Mouse (Mus musculus) intestine, embryonic 14.5 days (tissue): ENCODE results near the gene Fchsd2. TPM values are rescaled to one million over a fixed set of nuclear protein-coding genes. Genes with fewer than 3 reads are reported as not detected.

Experiments used
- ATAC-seq: fragments of 200-750 bp; cut with Nextera tagmentation; replicated peaks from 2 replicates; pipeline ENCODE4 v1.8.0; 2017; ENCODE audit warnings: low read depth, moderate number of reproducible peaks, moderate TSS enrichment, moderate library complexity; ENCODE audit not compliant: low FRiP score, low TSS enrichment
- DNase-seq: peaks from one replicate; pipeline ENCODE4 v3.0.0-alpha.2; 2018; ENCODE audit warnings: low spot score
- H3K27ac ChIP-seq: fragments of 300-500 bp; sonication (generic); 2 replicates; pipeline ENCODE4 v1.5.1; 2014; ENCODE audit warnings: low read depth, mild to moderate bottlenecking, control low read depth
- H3K27me3 ChIP-seq: fragments of 300-500 bp; sonication (generic); replicated peaks from 2 replicates; pipeline ENCODE4 v1.6.1; 2014; ENCODE audit warnings: low read length, control low read depth; ENCODE audit not compliant: control insufficient read depth, insufficient read depth
- H3K36me3 ChIP-seq: fragments of 300-500 bp; sonication (generic); 2 replicates; pipeline ENCODE4 v1.6.1; 2014; ENCODE audit warnings: low read length, control low read depth; ENCODE audit not compliant: control insufficient read depth, insufficient read depth
- H3K4me1 ChIP-seq: fragments of 300-500 bp; sonication (generic); replicated peaks from 2 replicates; pipeline ENCODE4 v1.6.1; 2014; ENCODE audit warnings: low read length, control low read depth, mixed read lengths; ENCODE audit not compliant: control insufficient read depth, insufficient read depth
- H3K4me2 ChIP-seq: fragments of 300-500 bp; sonication (generic); 2 replicates; pipeline ENCODE4 v1.6.1; 2014; ENCODE audit warnings: low read length
- H3K4me3 ChIP-seq: fragments of 300-500 bp; sonication (generic); 2 replicates; pipeline ENCODE4 v1.5.1; 2014; ENCODE audit warnings: low read depth, low read length, control low read depth, mixed read lengths
- H3K9ac ChIP-seq: fragments of 300-500 bp; sonication (generic); 2 replicates; pipeline ENCODE4 v1.6.1; 2014; ENCODE audit warnings: mild to moderate bottlenecking, low read length
- H3K9me3 ChIP-seq: fragments of 300-500 bp; sonication (generic); 2 replicates; pipeline ENCODE4 v1.6.1; 2016; ENCODE audit warnings: low read length, control low read depth; ENCODE audit not compliant: control insufficient read depth
- WGBS: fragments of 180-500 bp; shearing (Covaris S2); extraction: QIAGEN DNeasy Blood & Tissue Kit; methylation state at CpG from one replicate; pipeline ENCODE4 v1.1.7; 2014; 5-methylcytosine and 5-hydroxymethylcytosine counted together
- polyA plus RNA-seq: library from polyadenylated mRNA; unstranded; fragments of >200 nt; fragmentation: Nextera tagmentation; extraction: Ambion mirVana; gene quantifications from 2 replicates; pipeline ENCODE4 v1.2.1, GENCODE M21; 2014

The Fchsd2 gene
- polyA plus RNA-seq, 1 experiment from 2014 or later = 24.4 TPM

- ATAC-seq = no peak
Measured at GRCm38 (mm10) chr7:101085779-101086178, 6.9 kb upstream of the Fchsd2 start.

DNA sequence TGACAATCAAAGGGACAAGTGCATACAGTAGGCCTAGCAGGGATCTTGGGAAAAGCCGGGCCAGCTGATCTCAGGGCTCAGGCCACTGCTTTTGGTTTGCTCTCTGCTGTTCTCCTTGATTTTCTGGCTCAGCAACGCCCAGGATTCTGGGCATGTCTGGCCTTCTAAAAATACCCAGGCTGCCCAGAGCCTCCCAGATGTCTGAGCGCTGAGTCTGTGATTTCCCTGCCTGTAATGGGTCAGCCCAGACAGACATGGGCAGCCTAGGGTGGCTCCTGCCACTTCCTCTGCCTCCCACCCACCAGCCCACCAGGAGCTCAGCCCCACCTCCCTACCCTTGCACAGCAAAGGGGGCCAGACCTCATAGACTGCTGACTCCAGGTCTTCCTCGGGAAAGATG is 4.0 kb upstream of the Fchsd2 start:
- H3K4me2 ChIP-seq = no peak overlapping the region
- no peaks in the 10 kb centered on the region for H3K27me3 ChIP-seq
- 77% methylated on average over 4 of the region's 4 CpGs for WGBS
- no peaks in the 10 kb centered on the region for H3K9me3 ChIP-seq
- ATAC-seq (no peak), DNase-seq (no peak)
- no peaks in the 10 kb centered on the region for H3K36me3 ChIP-seq
- peaks cover 6% of the 10 kb centered on the region; the same call in 1 of the 2 replicates for H3K4me1 ChIP-seq
- H3K4me3 ChIP-seq = no peak overlapping the region
- no peak overlapping the region for H3K9ac ChIP-seq
- H3K27ac ChIP-seq = no peak overlapping the region

More at GRCm38 (mm10) chr7:101085779-101086178, 6.9 kb upstream of the Fchsd2 start:
- Histone ChIP-seq H3K27ac (no peak overlapping the region), H3K9me3 (no peaks in the 10 kb centered on the region), H3K4me1 (peaks cover 6% of the 10 kb centered on the region; the same call in 1 of the 2 replicates), H3K9ac (no peak overlapping the region), H3K4me3 (no peak overlapping the region), H3K4me2 (no peak overlapping the region), H3K36me3 (no peaks in the 10 kb centered on the region), H3K27me3 (no peaks in the 10 kb centered on the region)
- WGBS = 67% methylated on average over 4 of the region's 4 CpGs
- no peak for DNase-seq

DNA sequence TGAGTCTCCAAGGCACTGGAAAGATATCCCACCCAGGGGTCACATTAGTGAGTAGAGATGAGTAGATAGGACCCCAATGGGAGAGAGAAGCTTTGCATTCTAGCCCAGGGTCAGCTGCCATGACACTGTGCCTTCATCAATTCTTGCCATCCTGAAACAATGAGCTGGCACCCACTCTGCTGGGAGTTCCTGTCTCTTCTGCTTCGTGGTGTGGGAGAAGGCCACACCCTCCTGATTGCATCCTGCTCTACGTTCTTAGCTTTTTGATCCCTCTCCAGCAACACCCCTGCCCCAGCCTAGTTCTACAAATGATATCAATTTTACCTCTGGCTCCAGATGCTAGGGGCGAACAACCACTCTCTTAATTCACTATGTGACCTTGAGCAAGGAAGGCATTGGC is 3.4 kb upstream of the Fchsd2 start:
- H3K9ac ChIP-seq = no peak overlapping the region
- H3K4me3 ChIP-seq = no peak overlapping the region
- 66% methylated on average over 3 of the region's 3 CpGs for WGBS
- H3K4me2 ChIP-seq = no peak overlapping the region
- DNase-seq = no peak
- H3K27me3 ChIP-seq = no peaks in the 10 kb centered on the region
- no peak overlapping the region for H3K27ac ChIP-seq
- ATAC-seq = no peak
- H3K9me3 ChIP-seq = no peaks in the 10 kb centered on the region
- peaks cover 6% of the 10 kb centered on the region; the same call in 1 of the 2 replicates for H3K4me1 ChIP-seq
- H3K36me3 ChIP-seq = no peaks in the 10 kb centered on the region

- Histone ChIP-seq H3K9ac (no peak overlapping the region), H3K4me1 (no peaks in the 10 kb centered on the region), H3K4me2 (no peak overlapping the region), H3K4me3 (no peak overlapping the region), H3K27me3 (no peaks in the 10 kb centered on the region), H3K36me3 (no peaks in the 10 kb centered on the region), H3K27ac (no peak overlapping the region), H3K9me3 (no peaks in the 10 kb centered on the region)
- DNase-seq (no peak), ATAC-seq (no peak)
- WGBS = 73% methylated on average over 3 of the region's 3 CpGs
Measured at GRCm38 (mm10) chr7:101093231-101093630, 568 bp downstream of the Fchsd2 start.

DNA sequence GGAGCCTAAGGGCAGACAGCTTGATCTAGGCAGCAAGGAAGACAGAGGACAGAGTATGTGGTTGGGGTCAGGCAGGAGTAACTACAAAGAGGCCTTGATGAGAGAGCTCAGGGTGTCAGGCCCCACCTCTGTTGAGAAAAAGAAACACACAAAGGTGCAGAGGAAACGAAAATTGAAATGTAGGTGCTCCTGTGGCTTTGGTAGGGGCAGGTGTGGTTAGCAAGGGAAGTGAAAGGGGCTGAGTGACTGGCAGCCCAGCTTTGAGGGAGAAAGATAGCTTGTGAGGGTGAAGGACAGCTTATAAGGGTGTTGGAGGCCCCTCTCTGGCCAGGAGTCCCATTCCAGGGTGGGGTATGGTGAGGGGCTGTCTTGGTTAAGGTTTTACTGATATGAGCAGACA is 2.1 kb downstream of the Fchsd2 start:
- ATAC-seq (no peak), DNase-seq (no peak)
- H3K9ac ChIP-seq = no peak overlapping the region
- no peak overlapping the region for H3K4me3 ChIP-seq
- H3K27ac ChIP-seq = no peak overlapping the region
- no peaks in the 10 kb centered on the region for H3K9me3 ChIP-seq
- H3K4me2 ChIP-seq = no peak overlapping the region
- H3K4me1 ChIP-seq = no peaks in the 10 kb centered on the region
- H3K36me3 ChIP-seq = no peaks in the 10 kb centered on the region
- no peaks in the 10 kb centered on the region for H3K27me3 ChIP-seq
- 71% methylated on average over 1 of the region's 1 CpGs for WGBS

DNA sequence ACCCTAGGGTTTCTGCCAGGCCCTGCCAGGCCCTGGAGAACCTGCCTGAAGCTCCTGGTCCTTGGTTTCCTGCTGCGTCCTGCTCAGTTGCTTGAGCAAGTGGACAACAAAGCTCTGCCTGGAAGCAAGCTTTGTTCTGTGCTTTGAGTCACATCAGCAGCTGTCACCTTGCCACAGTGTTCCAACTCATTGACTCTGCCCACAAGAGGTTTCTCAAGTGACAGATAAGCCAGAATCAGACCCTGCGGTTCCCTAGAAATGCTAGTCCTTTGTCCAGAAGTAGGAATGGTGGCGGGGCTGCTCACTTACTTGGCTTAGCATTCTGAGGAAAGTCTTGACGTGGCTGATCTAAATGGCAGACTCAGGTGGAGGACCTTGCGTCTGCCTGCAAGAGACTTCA is 2.9 kb downstream of the Fchsd2 start:
- H3K9ac ChIP-seq = no peak overlapping the region

GRCm38 (mm10) chr7:101096576-101096975 is 3.9 kb downstream of the Fchsd2 start:
- no peak for ATAC-seq
- no peaks in the 10 kb centered on the region for H3K36me3 ChIP-seq
- H3K27me3 ChIP-seq = no peaks in the 10 kb centered on the region
- H3K4me2 ChIP-seq = no peak overlapping the region
- DNase-seq = no peak
- H3K4me3 ChIP-seq = no peak overlapping the region
- H3K4me1 ChIP-seq = no peaks in the 10 kb centered on the region
- WGBS = 83% methylated on average over 2 of the region's 2 CpGs
- H3K27ac ChIP-seq = no peak overlapping the region
- H3K9me3 ChIP-seq = no peaks in the 10 kb centered on the region
- H3K9ac ChIP-seq = no peak overlapping the region

More for the DNA sequence above, 2.9 kb downstream of the Fchsd2 start:
- H3K4me1 ChIP-seq = no peaks in the 10 kb centered on the region
- no peaks in the 10 kb centered on the region for H3K9me3 ChIP-seq
- DNase-seq = no peak
- H3K27ac ChIP-seq = no peak overlapping the region
- no peaks in the 10 kb centered on the region for H3K36me3 ChIP-seq
- no peak overlapping the region for H3K4me3 ChIP-seq
- WGBS = 87% methylated on average over 5 of the region's 5 CpGs
- ATAC-seq = no peak
- no peak overlapping the region for H3K4me2 ChIP-seq
- H3K27me3 ChIP-seq = no peaks in the 10 kb centered on the region

GRCm38 (mm10) chr7:101097084-101097483 is 4.4 kb downstream of the Fchsd2 start:
- H3K9ac ChIP-seq = no peak overlapping the region
- no peak overlapping the region for H3K27ac ChIP-seq
- no peaks in the 10 kb centered on the region for H3K36me3 ChIP-seq
- H3K4me3 ChIP-seq = no peak overlapping the region
- 51% methylated on average over 3 of the region's 3 CpGs for WGBS
- no peak overlapping the region for H3K4me2 ChIP-seq
- H3K4me1 ChIP-seq = no peaks in the 10 kb centered on the region
- H3K27me3 ChIP-seq = no peaks in the 10 kb centered on the region
- ATAC-seq (no peak), DNase-seq (no peak)
- no peaks in the 10 kb centered on the region for H3K9me3 ChIP-seq

DNA sequence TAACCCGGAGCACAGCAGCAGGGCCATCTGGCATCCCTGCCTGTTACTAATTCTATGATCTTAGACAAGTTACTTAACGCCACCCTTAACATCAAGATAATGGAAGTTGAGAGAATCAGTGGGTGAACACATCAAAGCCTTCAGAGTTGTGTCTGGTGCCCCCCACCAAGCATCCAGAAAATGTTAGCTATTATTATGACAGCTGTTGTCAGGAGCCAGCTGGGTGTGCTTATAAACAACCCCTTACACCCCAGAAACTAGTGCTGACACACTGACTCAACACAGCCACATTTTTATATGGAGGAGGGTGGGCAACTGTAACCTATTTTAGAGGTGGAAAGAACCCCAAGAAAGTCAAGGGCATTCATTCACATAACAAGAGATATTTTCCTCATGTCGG is 7.3 kb downstream of the Fchsd2 start:
- Histone ChIP-seq H3K4me3 (no peak overlapping the region), H3K9me3 (no peaks in the 10 kb centered on the region), H3K36me3 (no peaks in the 10 kb centered on the region), H3K9ac (no peak overlapping the region), H3K4me1 (no peaks in the 10 kb centered on the region), H3K27me3 (no peaks in the 10 kb centered on the region), H3K27ac (no peak overlapping the region), H3K4me2 (no peak overlapping the region)
- ATAC-seq (no peak), DNase-seq (no peak)
- WGBS = 70% methylated on average over 3 of the region's 3 CpGs
